Mouse (Mus musculus) granulocyte monocyte progenitor cell, adult 5-6 weeks (primary cell): ENCODE data around the gene Gng8. TPM values are rescaled to one million over a fixed set of nuclear protein-coding genes. Genes with fewer than 3 reads are reported as not detected.

Experiments used
- ATAC-seq: replicated peaks from 2 replicates; pipeline ENCODE4 v1.8.0; 2016; ENCODE audit warnings: mild to moderate bottlenecking, moderate TSS enrichment, inconsistent platforms; ENCODE audit not compliant: poor library complexity, severe bottlenecking
- total RNA-seq, 2 experiments: library from RNA; stranded (forward) in 1 of 2; stranded (reverse) in 1 of 2; fragments of 200-712, 200-1000 nt in 1 of 2; fragments of >200 nt in 1 of 2; fragmentation: Nextera tagmentation in 1 of 2; gene quantifications; 2 replicates each; pipeline ENCODE4 v1.2.3; 2014 to 2017

The Gng8 gene
- total RNA-seq, 2 experiments from 2014 or later, result 0.62 TPM; not detected in 1

- no peak for ATAC-seq
Measured at GRCm38 (mm10) chr7:16920818-16921791, 29.5 kb downstream of the Gng8 start.

GRCm38 (mm10) chr7:16921881-16922335 is 30.3 kb downstream of the Gng8 start:
- ATAC-seq, result no peak

- no peak for ATAC-seq
Measured at GRCm38 (mm10) chr7:16922360-16922973, 30.9 kb downstream of the Gng8 start.

GRCm38 (mm10) chr7:16923283-16924036 is 31.9 kb downstream of the Gng8 start:
- no peak for ATAC-seq

GRCm38 (mm10) chr7:16924037-16924834 is 32.6 kb downstream of the Gng8 start, which contains the start of gene Calm3:
Gene Calm3, minus strand, starts transcription at chr7:16924114.
- ATAC-seq, result peak; percentile 87

- no peak for ATAC-seq
Measured at GRCm38 (mm10) chr7:16928341-16928740, 36.8 kb downstream of the Gng8 start.

- peak; percentile 51 for ATAC-seq
Measured at GRCm38 (mm10) chr7:16930850-16931249, 39.3 kb downstream of the Gng8 start.

GRCm38 (mm10) chr7:16931968-16932627 is 40.5 kb downstream of the Gng8 start:
- peak; percentile 84 for ATAC-seq

- ATAC-seq, result peak; percentile 40
Measured at GRCm38 (mm10) chr7:16932704-16933577, 41.4 kb downstream of the Gng8 start.

GRCm38 (mm10) chr7:16937312-16937711 is 45.7 kb downstream of the Gng8 start:
- ATAC-seq, result peak; percentile 63

GRCm38 (mm10) chr7:16938117-16938791 is 46.7 kb downstream of the Gng8 start:
- no peak for ATAC-seq

GRCm38 (mm10) chr7:16940292-16940691 is 48.7 kb downstream of the Gng8 start:
- no peak for ATAC-seq

- no peak for ATAC-seq
Measured at GRCm38 (mm10) chr7:16942861-16943260, 51.3 kb downstream of the Gng8 start.

GRCm38 (mm10) chr7:16944061-16944807 is 52.6 kb downstream of the Gng8 start, which contains the start of gene Pnmal2:
Gene Pnmal2, plus strand, starts transcription at chr7:16944682.
- ATAC-seq, result peak; percentile 75

GRCm38 (mm10) chr7:16944808-16945315 is 53.3 kb downstream of the Gng8 start:
- ATAC-seq, result no peak
